Mouse (Mus musculus) adrenal gland, postnatal 14 days (tissue): ENCODE measurements at regions not wholly inside any gene's neighbourhood (a gene's known extent, or its start where the extent isn't known, plus 50 kb on each side); places are given as distances from the start of the nearest gene placed in this dataset.

Source experiments
- DNase-seq: peaks from one replicate; pipeline ENCODE4 v3.0.0; 2021; ENCODE audit warnings: mixed read lengths

DNA sequence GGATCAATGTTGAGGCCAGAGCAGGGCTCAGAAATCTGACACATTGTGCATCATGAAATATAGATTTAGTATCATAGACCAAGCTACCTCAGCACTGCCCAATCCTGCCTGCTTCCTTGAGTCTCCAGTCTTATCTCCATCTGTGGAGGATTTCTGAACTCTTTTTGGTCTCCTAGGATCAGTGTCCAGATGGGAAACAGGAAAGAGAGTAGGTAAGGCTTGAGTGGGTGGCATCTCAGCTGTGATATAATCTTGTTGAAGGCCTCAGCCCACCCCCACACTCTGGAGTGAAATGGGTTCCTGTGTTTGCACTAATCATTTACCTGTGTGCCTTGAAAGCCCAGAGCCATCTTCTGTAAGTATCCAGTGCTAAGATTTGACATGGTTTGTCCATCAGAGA lies 74.3 kb upstream of the Aff3 start:
- DNase-seq, result no peak

DNA sequence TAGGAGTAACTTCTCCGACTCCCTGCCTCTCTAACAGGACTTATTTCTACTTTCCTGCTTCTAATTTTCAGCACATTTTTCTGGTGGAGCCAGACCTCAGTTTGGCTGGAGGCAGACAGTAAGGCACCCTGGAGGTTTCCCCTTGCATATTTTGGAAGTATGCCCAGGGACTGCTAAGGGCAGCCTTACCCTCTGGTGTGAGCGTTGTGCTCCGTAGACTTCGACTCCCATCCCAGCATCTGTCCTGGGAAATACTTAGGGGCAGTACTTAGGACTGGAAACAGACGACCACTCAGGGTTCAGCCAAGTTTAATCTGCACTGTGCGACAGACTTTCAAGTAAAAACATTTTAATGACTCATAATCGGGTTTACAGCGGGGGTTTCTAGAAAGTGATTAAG lies 71.0 kb upstream of the Aff3 start:
- DNase-seq, result peak; percentile 23

DNA sequence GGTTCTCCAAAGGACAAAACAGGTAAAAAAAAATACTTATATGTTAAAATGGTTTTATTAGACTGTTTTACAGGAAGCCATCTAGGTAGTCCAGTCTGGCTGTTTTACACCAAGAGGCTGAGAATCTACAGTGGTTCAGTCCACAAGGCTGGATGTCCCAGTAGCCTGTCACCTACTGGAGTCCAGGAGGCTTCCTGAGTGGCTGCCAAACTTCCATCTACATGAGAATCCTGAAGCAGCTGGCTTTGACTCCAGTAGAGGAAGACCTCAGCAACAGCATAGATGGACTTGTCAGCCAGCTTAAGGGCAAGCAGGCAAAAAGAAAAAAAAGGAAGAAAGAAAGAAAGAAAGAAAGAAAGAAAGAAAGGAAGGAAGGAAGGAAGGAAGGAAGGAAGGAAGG lies 68.4 kb upstream of the Aff3 start:
- DNase-seq, result no peak

DNA sequence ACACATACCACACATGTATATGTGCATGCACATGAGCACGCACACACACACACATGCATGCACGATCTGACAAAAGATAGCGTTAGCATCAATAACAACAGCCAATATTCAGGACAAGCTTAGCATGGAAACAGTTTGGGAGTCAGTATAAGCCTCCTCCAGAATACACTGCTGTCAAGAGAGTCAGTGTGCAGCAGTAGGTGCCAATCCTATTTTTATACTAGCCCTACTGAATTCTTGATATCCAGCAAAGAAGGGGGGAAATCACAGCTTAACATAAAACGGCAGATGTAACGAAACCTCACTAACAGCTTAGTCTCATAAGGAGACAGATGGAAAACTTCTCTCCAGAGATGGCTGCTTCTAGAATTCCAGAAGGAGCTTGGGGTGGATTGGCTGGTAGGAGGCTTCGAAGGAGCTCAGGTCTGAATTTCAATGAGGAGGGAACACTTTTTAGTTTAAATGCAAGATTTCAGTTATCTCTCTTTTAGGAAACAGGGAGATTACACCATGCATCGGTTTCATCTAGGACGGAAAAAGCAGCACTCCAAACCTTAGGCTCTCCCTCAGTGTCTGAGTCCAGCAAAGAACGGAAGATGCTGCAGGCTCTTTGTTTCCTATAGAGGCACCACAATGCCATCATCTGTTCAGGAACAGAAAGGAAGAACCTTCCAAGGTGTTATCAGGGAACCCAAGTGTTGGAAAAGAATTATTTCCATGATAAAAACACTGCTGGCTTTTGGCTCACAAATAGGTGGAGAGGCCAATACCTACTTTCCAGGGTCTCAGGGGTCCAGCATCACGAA lies 65.4 kb upstream of the Aff3 start:
- DNase-seq, result no peak

DNA sequence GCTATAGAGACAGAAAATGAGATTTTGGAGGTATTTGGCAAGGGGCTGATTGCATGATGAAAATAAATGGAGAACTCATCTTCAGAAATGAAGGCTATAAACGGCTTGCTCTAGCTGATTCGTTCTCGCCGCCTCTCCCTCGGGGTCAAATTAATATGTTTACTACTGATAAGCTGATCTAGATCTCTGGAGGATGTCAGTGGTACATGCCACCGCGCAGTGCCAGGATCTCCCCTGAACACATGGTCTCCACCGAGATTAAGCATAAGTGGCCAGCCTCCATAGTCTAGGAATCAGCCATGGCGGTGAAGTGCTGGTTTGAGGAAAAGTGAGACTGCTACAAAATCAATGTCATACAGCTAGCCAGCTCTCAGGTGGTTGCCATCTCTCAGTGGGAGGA lies 61.0 kb upstream of the Aff3 start:
- DNase-seq, result no peak

DNA sequence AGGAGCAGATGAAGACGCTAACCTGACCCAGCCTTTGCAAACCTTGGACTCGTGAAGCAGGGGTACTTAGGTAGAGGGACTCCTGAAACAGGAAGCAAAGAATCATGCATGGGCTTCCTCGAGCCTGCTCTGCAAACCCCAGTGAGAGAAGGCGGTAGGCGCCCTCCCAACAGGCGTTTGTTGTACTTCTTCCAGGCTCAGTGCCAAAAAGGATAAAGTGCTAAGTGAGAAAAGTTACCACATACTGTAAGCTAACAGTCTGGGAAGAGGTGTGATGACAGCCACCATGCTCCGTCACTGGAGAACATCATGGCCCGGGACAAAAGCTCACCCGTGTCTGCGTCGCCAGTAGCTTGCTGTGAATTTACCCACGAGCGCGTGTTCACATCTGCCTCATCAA lies 59.9 kb upstream of the Aff3 start:
- no peak for DNase-seq

DNA sequence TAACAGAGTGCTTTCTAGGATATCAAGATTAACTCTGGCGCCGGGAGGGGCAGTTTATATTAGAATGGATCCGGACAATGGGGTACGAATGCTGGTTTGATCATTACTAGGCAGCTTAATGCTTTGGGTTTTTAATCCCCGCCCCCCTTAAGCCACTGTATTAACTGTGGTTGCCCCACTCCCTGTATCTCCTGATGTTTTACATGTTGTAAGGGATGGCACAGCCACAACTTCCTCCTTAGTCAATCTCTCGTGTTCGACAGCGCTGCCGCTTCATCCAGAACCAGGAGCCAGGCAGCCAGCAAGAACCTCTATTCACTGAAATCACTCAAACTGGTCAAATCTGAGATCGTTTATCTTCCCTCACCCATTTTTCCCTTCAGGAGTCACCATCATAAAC lies 57.4 kb upstream of the Aff3 start:
- no peak for DNase-seq

DNA sequence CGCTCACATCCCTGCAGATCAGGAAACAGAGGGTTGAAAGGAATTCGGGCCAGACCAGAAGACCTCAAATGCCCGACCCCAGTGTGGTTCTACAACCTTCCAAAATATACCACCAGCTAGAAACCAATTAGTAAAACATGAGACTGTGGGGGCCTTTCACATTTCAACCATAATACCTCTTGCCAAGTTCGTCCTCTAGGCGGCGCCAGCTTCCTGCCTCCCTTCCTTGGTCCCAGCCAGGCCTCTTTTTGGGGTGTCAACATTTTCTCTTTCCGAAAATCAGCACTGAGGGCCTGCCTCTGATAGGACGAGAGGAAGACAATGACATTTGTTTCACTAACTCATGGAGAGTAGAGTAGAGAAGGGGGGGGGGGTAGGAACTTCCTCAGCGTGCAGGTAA lies 55.5 kb upstream of the Aff3 start:
- DNase-seq, result peak; percentile 30

DNA sequence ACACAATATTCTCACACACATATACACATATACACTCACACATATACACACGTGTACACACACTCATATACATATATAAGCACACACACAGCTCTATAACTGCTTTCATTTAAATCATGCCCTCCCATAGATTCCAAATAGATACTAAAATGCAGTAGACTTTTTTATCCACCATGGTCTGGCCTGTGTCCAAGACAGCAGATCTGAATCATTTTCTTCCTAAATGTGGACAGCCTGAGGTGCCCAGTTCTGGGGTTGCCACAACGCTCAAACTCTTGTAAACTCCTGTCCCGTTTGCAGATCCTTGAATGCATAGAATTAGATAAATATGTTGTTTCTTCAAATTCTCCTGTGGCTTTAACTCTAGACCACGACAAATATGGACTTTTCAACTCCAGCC lies 50.9 kb upstream of the Aff3 start:
- DNase-seq, result no peak
